Mouse (Mus musculus): Measurements from ENCODE around the gene Wnt2b. TPM values are rescaled to one million over a fixed set of nuclear protein-coding genes. Genes with fewer than 3 reads are reported as not detected.

The Wnt2b gene
- total RNA-seq, 2 experiments from 2014 or later: 11.4 to 12.6 TPM

- no peak for DNase-seq (ENCODE audit: low spot score in 2 of 2)
Observed at GRCm38 (mm10) chr3:104965070-104965855, 3.5 kb upstream of the Wnt2b start.

GRCm38 (mm10) chr3:104963331-104964276 lies 1.9 kb upstream of the Wnt2b start:
- DNase-seq (ENCODE audit: low spot score in 2 of 2): no peak

GRCm38 (mm10) chr3:104962866-104963265 lies 1.1 kb upstream of the Wnt2b start:
- DNase-seq (ENCODE audit: low spot score in 2 of 2): no peak

GRCm38 (mm10) chr3:104962141-104962611 lies 455 bp upstream of the Wnt2b start:
- DNase-seq (ENCODE audit: low spot score in 2 of 2): no peak

- DNase-seq (ENCODE audit: low spot score in 2 of 2): no peak
Observed at GRCm38 (mm10) chr3:104960026-104961000, 1.4 kb downstream of the Wnt2b start.

GRCm38 (mm10) chr3:104956131-104956581 lies 5.6 kb downstream of the Wnt2b start:
- no peak for DNase-seq (ENCODE audit: low spot score in 2 of 2)

- DNase-seq (ENCODE audit: low spot score in 2 of 2): no peak
Observed at GRCm38 (mm10) chr3:104954551-104954950, 7.2 kb downstream of the Wnt2b start.

GRCm38 (mm10) chr3:104954137-104954536 lies 7.6 kb downstream of the Wnt2b start:
- no peak for DNase-seq (ENCODE audit: low spot score in 2 of 2)

- no peak for DNase-seq (ENCODE audit: low spot score in 2 of 2)
Observed at GRCm38 (mm10) chr3:104952891-104953670, 8.6 kb downstream of the Wnt2b start.

GRCm38 (mm10) chr3:104950926-104951325 lies 10.8 kb downstream of the Wnt2b start:
- DNase-seq (ENCODE audit: low spot score in 2 of 2): no peak

GRCm38 (mm10) chr3:104944894-104945293 lies 16.8 kb downstream of the Wnt2b start:
- no peak for DNase-seq (ENCODE audit: low spot score in 2 of 2)

- no peak for DNase-seq (ENCODE audit: low spot score in 2 of 2)
Observed at GRCm38 (mm10) chr3:104943333-104943732, 18.4 kb downstream of the Wnt2b start.

- DNase-seq (ENCODE audit: low spot score in 2 of 2): no peak
Observed at GRCm38 (mm10) chr3:104942682-104943081, 19.0 kb downstream of the Wnt2b start.

GRCm38 (mm10) chr3:104940691-104941090 lies 21.0 kb downstream of the Wnt2b start:
- no peak for DNase-seq (ENCODE audit: low spot score in 2 of 2)

GRCm38 (mm10) chr3:104938327-104938726 lies 23.4 kb downstream of the Wnt2b start:
- DNase-seq (ENCODE audit: low spot score in 2 of 2): no peak

- no peak for DNase-seq (ENCODE audit: low spot score in 2 of 2)
Observed at GRCm38 (mm10) chr3:104937728-104938305, 23.9 kb downstream of the Wnt2b start.

- DNase-seq (ENCODE audit: low spot score in 2 of 2): no peak
Observed at GRCm38 (mm10) chr3:104929385-104929784, 32.3 kb downstream of the Wnt2b start.

- DNase-seq (ENCODE audit: low spot score in 2 of 2): no peak
Observed at GRCm38 (mm10) chr3:104914986-104915385, 46.7 kb downstream of the Wnt2b start.

GRCm38 (mm10) chr3:104909195-104909594 lies 52.5 kb downstream of the Wnt2b start:
- no peak for DNase-seq (ENCODE audit: low spot score in 2 of 2)

All from adrenal gland, postnatal 4 days (tissue).